Mouse (Mus musculus) kidney, embryonic 16.5 days (tissue): ENCODE measurements around the gene Lrrc4c. TPM values are rescaled to one million over a fixed set of nuclear protein-coding genes. Genes with fewer than 3 reads are reported as not detected.

Source experiments
- microRNA-seq: library from miRNA; unstranded; fragments of <30 nt; microRNA quantifications from one replicate; pipeline ENCODE4, GENCODE M21; 2016
- polyA plus RNA-seq: library from polyadenylated mRNA; unstranded; fragments of >200 nt; fragmentation: Nextera tagmentation; extraction: Ambion mirVana; gene quantifications from 2 replicates; pipeline ENCODE4 v1.2.1, GENCODE M21; 2015

Lrrc4c gene
- polyA plus RNA-seq, 1 experiment from 2014 or later, result 0.69 TPM

Small RNA genes within 50 kb of the gene (microRNA-seq; reads per million reads assigned to microRNA genes)
- gene Gm44320, result not detected
